Mouse (Mus musculus): ENCODE results near the gene Ak3. TPM values are rescaled to one million over a fixed set of nuclear protein-coding genes. Genes with fewer than 3 reads are reported as not detected.

The Ak3 gene
- polyA plus RNA-seq, 1 experiment from 2014 or later, result 141 TPM

- H3K27me3 ChIP-seq (ENCODE audit: control insufficient read depth, insufficient read depth, low read length), result no peaks in the 10 kb centered on the region
- H3K9me3 ChIP-seq (ENCODE audit: control insufficient read depth, low read length), result no peaks in the 10 kb centered on the region
- no peak for ATAC-seq (ENCODE audit: low FRiP score, low TSS enrichment)
- no peak overlapping the region for H3K4me2 ChIP-seq (replicated peaks; ENCODE audit: low read depth)
- H3K9ac ChIP-seq (ENCODE audit: low read length), result no peak overlapping the region
- TF ChIP-seq CTCF (IDR thresholded peaks at IDR 0.05; ENCODE audit: low read depth) (no peak), EP300 (optimal IDR thresholded peaks at IDR 0.05) (no peak)
- H3K4me3 ChIP-seq (ENCODE audit: low read depth, low read length), result no peak overlapping the region
- 85% methylated on average over 7 of the region's 7 CpGs for WGBS
- H3K4me1 ChIP-seq (replicated peaks; ENCODE audit: control insufficient read depth, insufficient read depth), result no peaks in the 10 kb centered on the region
- peaks cover 15% of the 10 kb centered on the region; the same call in 1 of the 2 replicates for H3K36me3 ChIP-seq (ENCODE audit: control insufficient read depth, insufficient read depth, low read length)
- no peak for DNase-seq (ENCODE audit: low spot score)
- no peak overlapping the region for H3K27ac ChIP-seq (replicated peaks)
Measured at GRCm38 (mm10) chr19:29021754-29022345, 25.9 kb downstream of the Ak3 start.

- 95% methylated on average over 3 of the region's 3 CpGs for WGBS
- peaks cover 20% of the 10 kb centered on the region for H3K36me3 ChIP-seq (ENCODE audit: control insufficient read depth, insufficient read depth, low read length)
- H3K27me3 ChIP-seq (ENCODE audit: control insufficient read depth, insufficient read depth, low read length), result no peaks in the 10 kb centered on the region
- H3K9ac ChIP-seq (ENCODE audit: low read length), result no peak overlapping the region
- DNase-seq (ENCODE audit: low spot score), result no peak
- no peak overlapping the region for H3K4me3 ChIP-seq (ENCODE audit: low read depth, low read length)
- H3K9me3 ChIP-seq (ENCODE audit: control insufficient read depth, low read length), result no peaks in the 10 kb centered on the region
- ATAC-seq (ENCODE audit: low FRiP score, low TSS enrichment), result no peak
- TF ChIP-seq CTCF (IDR thresholded peaks at IDR 0.05; ENCODE audit: low read depth), result peak; percentile 53
- no peak for TF ChIP-seq EP300 (optimal IDR thresholded peaks at IDR 0.05)
- H3K4me1 ChIP-seq (replicated peaks; ENCODE audit: control insufficient read depth, insufficient read depth), result no peaks in the 10 kb centered on the region
- no peak overlapping the region for H3K27ac ChIP-seq (replicated peaks)
- H3K4me2 ChIP-seq (replicated peaks; ENCODE audit: low read depth), result no peak overlapping the region
Measured at GRCm38 (mm10) chr19:29019647-29020046, 28.1 kb downstream of the Ak3 start.

DNA sequence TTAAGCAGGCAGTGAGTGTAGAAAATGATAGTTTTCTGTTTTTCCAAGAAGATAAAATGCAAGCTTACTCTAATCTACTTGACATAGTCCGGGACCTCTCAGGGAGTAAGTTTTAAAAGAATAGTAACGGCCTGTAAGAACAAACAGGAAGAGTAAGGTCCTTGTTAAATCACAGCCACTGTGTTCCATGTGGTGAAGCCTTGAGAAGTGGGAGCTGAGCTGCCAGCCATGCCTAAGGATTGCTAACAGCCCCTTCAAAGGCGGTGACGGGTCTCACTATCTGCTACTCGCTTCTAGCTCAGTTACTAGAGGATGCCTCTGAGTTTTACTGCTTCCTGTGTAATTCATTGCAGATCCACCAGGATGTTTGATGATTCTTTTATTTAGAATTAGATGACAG is 31.0 kb downstream of the Ak3 start:
- no peak overlapping the region for H3K4me2 ChIP-seq (replicated peaks; ENCODE audit: low read depth)
- DNase-seq (ENCODE audit: low spot score), result no peak
- H3K4me1 ChIP-seq (replicated peaks; ENCODE audit: control insufficient read depth, insufficient read depth), result no peaks in the 10 kb centered on the region
- H3K27ac ChIP-seq (replicated peaks), result no peak overlapping the region
- ATAC-seq (ENCODE audit: low FRiP score, low TSS enrichment), result no peak
- H3K4me3 ChIP-seq (ENCODE audit: low read depth, low read length), result no peak overlapping the region
- H3K36me3 ChIP-seq (ENCODE audit: control insufficient read depth, insufficient read depth, low read length), result peaks cover 10% of the 10 kb centered on the region
- H3K9me3 ChIP-seq (ENCODE audit: control insufficient read depth, low read length), result no peaks in the 10 kb centered on the region
- TF ChIP-seq CTCF (IDR thresholded peaks at IDR 0.05; ENCODE audit: low read depth) (no peak), EP300 (optimal IDR thresholded peaks at IDR 0.05) (no peak)
- WGBS, result 75% methylated on average over 5 of the region's 5 CpGs
- H3K27me3 ChIP-seq (ENCODE audit: control insufficient read depth, insufficient read depth, low read length), result no peaks in the 10 kb centered on the region
- H3K9ac ChIP-seq (ENCODE audit: low read length), result no peak overlapping the region

- H3K4me3 ChIP-seq (ENCODE audit: low read depth, low read length), result no peak overlapping the region
- no peak for TF ChIP-seq EP300 (optimal IDR thresholded peaks at IDR 0.05)
- TF ChIP-seq CTCF (IDR thresholded peaks at IDR 0.05; ENCODE audit: low read depth), result no peak
- ATAC-seq (ENCODE audit: low FRiP score, low TSS enrichment) (no peak), DNase-seq (ENCODE audit: low spot score) (no peak)
- 77% methylated on average over 5 of the region's 5 CpGs for WGBS
- no peak overlapping the region for H3K4me2 ChIP-seq (replicated peaks; ENCODE audit: low read depth)
- no peak overlapping the region for H3K9ac ChIP-seq (ENCODE audit: low read length)
- peaks cover 10% of the 10 kb centered on the region for H3K36me3 ChIP-seq (ENCODE audit: control insufficient read depth, insufficient read depth, low read length)
- no peak overlapping the region for H3K27ac ChIP-seq (replicated peaks)
- H3K9me3 ChIP-seq (ENCODE audit: control insufficient read depth, low read length), result no peaks in the 10 kb centered on the region
- H3K27me3 ChIP-seq (ENCODE audit: control insufficient read depth, insufficient read depth, low read length), result no peaks in the 10 kb centered on the region
- H3K4me1 ChIP-seq (replicated peaks; ENCODE audit: control insufficient read depth, insufficient read depth), result no peaks in the 10 kb centered on the region
Measured at GRCm38 (mm10) chr19:29016204-29016765, 31.5 kb downstream of the Ak3 start.

DNA sequence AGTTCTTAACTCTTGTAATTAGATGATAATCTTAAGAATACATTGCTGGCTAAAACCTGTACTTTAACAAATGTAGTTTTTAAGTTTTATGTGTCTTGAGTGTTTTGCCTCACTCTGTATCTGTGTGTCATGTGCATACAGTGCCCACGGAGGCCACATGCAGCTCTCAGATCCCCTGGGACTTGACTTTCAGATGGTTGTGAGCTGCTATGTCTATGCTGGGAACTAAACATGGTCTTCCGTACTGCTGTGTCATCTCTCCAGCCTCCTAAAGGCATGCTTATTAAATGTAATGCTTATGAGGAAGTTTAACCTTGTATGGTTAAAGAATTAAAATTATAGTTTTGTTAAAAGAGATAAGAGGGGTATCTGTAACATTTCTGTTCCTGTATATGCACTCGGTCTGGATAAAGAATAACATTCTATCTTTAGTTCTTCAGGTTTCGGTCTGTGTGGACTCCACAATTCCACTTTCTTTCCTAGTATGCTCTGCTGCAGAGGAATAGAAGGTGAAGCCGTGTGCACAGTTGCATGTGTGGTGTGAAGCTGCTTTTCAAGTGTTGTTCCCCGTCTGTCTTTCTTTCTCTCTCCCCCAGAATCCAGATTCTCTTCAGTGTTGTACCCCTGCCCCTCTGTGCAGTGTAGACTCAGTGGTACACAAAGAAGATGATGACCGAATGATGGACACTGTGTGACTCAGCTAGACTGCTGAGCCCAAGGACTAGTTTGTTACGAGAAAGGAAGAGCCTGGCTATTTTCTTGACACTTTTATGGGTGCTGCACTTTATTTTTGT is 32.2 kb downstream of the Ak3 start:
- Histone ChIP-seq H3K27ac (replicated peaks) (no peak overlapping the region), H3K4me1 (replicated peaks; ENCODE audit: control insufficient read depth, insufficient read depth) (no peaks in the 10 kb centered on the region), H3K4me3 (ENCODE audit: low read depth, low read length) (no peak overlapping the region), H3K9ac (ENCODE audit: low read length) (no peak overlapping the region), H3K9me3 (ENCODE audit: control insufficient read depth, low read length) (no peaks in the 10 kb centered on the region), H3K4me2 (replicated peaks; ENCODE audit: low read depth) (no peak overlapping the region), H3K36me3 (ENCODE audit: control insufficient read depth, insufficient read depth, low read length) (peaks cover 10% of the 10 kb centered on the region), H3K27me3 (ENCODE audit: control insufficient read depth, insufficient read depth, low read length) (no peaks in the 10 kb centered on the region)
- TF ChIP-seq EP300 (optimal IDR thresholded peaks at IDR 0.05), result no peak
- no peak for TF ChIP-seq CTCF (IDR thresholded peaks at IDR 0.05; ENCODE audit: low read depth)
- ATAC-seq (ENCODE audit: low FRiP score, low TSS enrichment), result no peak
- no peak for DNase-seq (ENCODE audit: low spot score)
- 83% methylated on average over 8 of the region's 8 CpGs for WGBS
